In genomic region chr15:88290740-88291363, GRCm38 (mm10) we compare ENCODE assay signal across 15 mouse cellular contexts.
DNase-seq lines count a peak whose midpoint lies in the region; ATAC-seq lines count a peak whose summit lies in the region.
"Had no signal": no experiment of that assay in that cellular context is flagged by ENCODE, and none has a peak within 500 bp of the region (broad histone marks: within the 10 kb centered on the region; RNA-seq: fewer than 3 reads in every experiment).

No protein-coding gene starts in this region.

- 18% methylated on average over 20 of the region's 20 CpGs for WGBS in hindbrain, embryonic 13.5 days
- WGBS in hindbrain, embryonic 10.5 days = 22% methylated on average over 20 of the region's 20 CpGs
- WGBS in hindbrain, embryonic 14.5 days = 13% methylated on average over 20 of the region's 20 CpGs
- 20% methylated on average over 20 of the region's 20 CpGs for WGBS in neural tube, embryonic 14.5 days

- peaks cover 16% of the 10 kb centered on the region for H3K4me1 ChIP-seq in hindbrain, embryonic 13.5 days (replicated peaks)
- peaks cover 10% of the 10 kb centered on the region for H3K4me1 ChIP-seq in hindbrain, embryonic 10.5 days (replicated peaks)
- no peaks in the 10 kb centered on the region; the same call in 1 of the 2 replicates for H3K4me1 ChIP-seq in hindbrain, embryonic 14.5 days (replicated peaks; ENCODE audit: control insufficient read depth, insufficient read depth, low read length)
- H3K4me1 ChIP-seq in neural tube, embryonic 14.5 days (ENCODE audit: control insufficient read depth, insufficient read depth, low read length) = no peaks in the 10 kb centered on the region
- H3K4me1 ChIP-seq: heart, embryonic 15.5 days had no signal

- peak overlapping the region; percentile 53 for H3K9ac ChIP-seq in hindbrain, embryonic 13.5 days
- no peak overlapping the region for H3K9ac ChIP-seq in hindbrain, embryonic 14.5 days
- no peak overlapping the region for H3K9ac ChIP-seq in neural tube, embryonic 14.5 days (replicated peaks; ENCODE audit: low read depth, low read length)
- H3K9ac ChIP-seq: heart, embryonic 15.5 days; kidney, embryonic 15.5 days had no signal

- no peak overlapping the region for H3K27ac ChIP-seq in hindbrain, embryonic 13.5 days
- no peak overlapping the region for H3K27ac ChIP-seq in hindbrain, embryonic 10.5 days
- H3K27ac ChIP-seq in hindbrain, embryonic 14.5 days = no peak overlapping the region
- no peak overlapping the region for H3K27ac ChIP-seq in neural tube, embryonic 14.5 days (ENCODE audit: low read depth, low read length)
- H3K27ac ChIP-seq: heart, embryonic 15.5 days; kidney, embryonic 15.5 days; left cerebral cortex, adult 2 months had no signal

- no peaks in the 10 kb centered on the region for H3K36me3 ChIP-seq in hindbrain, embryonic 13.5 days
- H3K36me3 ChIP-seq in hindbrain, embryonic 10.5 days = no peaks in the 10 kb centered on the region
- no peaks in the 10 kb centered on the region for H3K36me3 ChIP-seq in hindbrain, embryonic 14.5 days (replicated peaks; ENCODE audit: control insufficient read depth, insufficient read depth)
- H3K36me3 ChIP-seq in neural tube, embryonic 14.5 days (ENCODE audit: control insufficient read depth, insufficient read depth, low read length) = no peaks in the 10 kb centered on the region
- H3K36me3 ChIP-seq: heart, embryonic 15.5 days; kidney, embryonic 15.5 days had no signal

- DNase-seq in hindbrain, embryonic 10.5 days (ENCODE audit: low spot score) = no peak
- peak; percentile 39 for DNase-seq in brain, embryonic 18.5 days (ENCODE audit: low read depth, low spot score)
- no peak for DNase-seq in hindbrain, embryonic 14.5 days (ENCODE audit: low spot score)
- no peak for DNase-seq in spleen, adult 12 weeks (ENCODE audit: low spot score)
- no peak for DNase-seq in urinary bladder, postnatal 10 days (ENCODE audit: low spot score)
- DNase-seq: B cell, adult 2 months; cerebellum, adult 8-10 months; lung, postnatal 4 days had no signal

- ATAC-seq in hindbrain, embryonic 13.5 days (ENCODE audit: low FRiP score) = no peak
- ATAC-seq in hindbrain, embryonic 14.5 days (ENCODE audit: low FRiP score) = peak; percentile 48
- ATAC-seq in neural tube, embryonic 14.5 days (ENCODE audit: low read depth) = no peak
- no peak for ATAC-seq in cerebellum, adult (ENCODE audit: insufficient number of reproducible peaks, low FRiP score, low TSS enrichment)
- ATAC-seq: Patski had no signal

- 0 out of 2 replicates have a peak, but pooled peaks cover 6% of the 10 kb centered on the region for H3K27me3 ChIP-seq in hindbrain, embryonic 13.5 days
- peaks cover 5% of the 10 kb centered on the region for H3K27me3 ChIP-seq in hindbrain, embryonic 10.5 days (ENCODE audit: insufficient read depth, poor library complexity, severe bottlenecking)
- H3K27me3 ChIP-seq in hindbrain, embryonic 14.5 days (ENCODE audit: control insufficient read depth, insufficient read depth, low read length) = peaks cover 4% of the 10 kb centered on the region; the same call in 1 of the 2 replicates
- H3K27me3 ChIP-seq in neural tube, embryonic 14.5 days (ENCODE audit: control insufficient read depth, insufficient read depth, low read length) = no peaks in the 10 kb centered on the region

- H3K4me3 ChIP-seq in hindbrain, embryonic 13.5 days = peak overlapping the region; percentile 8; the same call in 1 of the 2 replicates
- H3K4me3 ChIP-seq in hindbrain, embryonic 10.5 days = no peak overlapping the region
- H3K4me3 ChIP-seq in hindbrain, embryonic 14.5 days (replicated peaks; ENCODE audit: low read length) = no peak overlapping the region
- H3K4me3 ChIP-seq in neural tube, embryonic 14.5 days (ENCODE audit: low read depth, low read length) = no peak overlapping the region
- H3K4me3 ChIP-seq: heart, embryonic 15.5 days; kidney, embryonic 15.5 days; left cerebral cortex, adult 2 months had no signal

- no peaks in the 10 kb centered on the region for H3K9me3 ChIP-seq in hindbrain, embryonic 13.5 days
- H3K9me3 ChIP-seq in hindbrain, embryonic 10.5 days = no peaks in the 10 kb centered on the region
- no peaks in the 10 kb centered on the region for H3K9me3 ChIP-seq in hindbrain, embryonic 14.5 days (ENCODE audit: control insufficient read depth, low read length)
- H3K9me3 ChIP-seq in neural tube, embryonic 14.5 days (ENCODE audit: control insufficient read depth, low read length) = no peaks in the 10 kb centered on the region
- H3K9me3 ChIP-seq: heart, embryonic 15.5 days; kidney, embryonic 15.5 days had no signal

- H3K4me2 ChIP-seq in hindbrain, embryonic 13.5 days = peak overlapping the region; percentile 46
- peak overlapping the region; percentile 39 for H3K4me2 ChIP-seq in hindbrain, embryonic 14.5 days (replicated peaks)
- H3K4me2 ChIP-seq in neural tube, embryonic 14.5 days (ENCODE audit: low read depth, low read length) = peak overlapping the region; percentile 24; the same call in 1 of the 2 replicates
- H3K4me2 ChIP-seq: heart, embryonic 15.5 days; kidney, embryonic 15.5 days had no signal
